Mouse (Mus musculus): ENCODE data around the gene Frmd8. TPM values are rescaled to one million over a fixed set of nuclear protein-coding genes. Genes with fewer than 3 reads are reported as not detected.
"Not testable (repeated sequence)": the region's sequence is repeated elsewhere in the genome, so short reads cannot be mapped to it uniquely, and the experiment has no call there.

Gene Frmd8
- polyA plus RNA-seq, 1 experiment from 2014 or later = 44.6 TPM

DNA sequence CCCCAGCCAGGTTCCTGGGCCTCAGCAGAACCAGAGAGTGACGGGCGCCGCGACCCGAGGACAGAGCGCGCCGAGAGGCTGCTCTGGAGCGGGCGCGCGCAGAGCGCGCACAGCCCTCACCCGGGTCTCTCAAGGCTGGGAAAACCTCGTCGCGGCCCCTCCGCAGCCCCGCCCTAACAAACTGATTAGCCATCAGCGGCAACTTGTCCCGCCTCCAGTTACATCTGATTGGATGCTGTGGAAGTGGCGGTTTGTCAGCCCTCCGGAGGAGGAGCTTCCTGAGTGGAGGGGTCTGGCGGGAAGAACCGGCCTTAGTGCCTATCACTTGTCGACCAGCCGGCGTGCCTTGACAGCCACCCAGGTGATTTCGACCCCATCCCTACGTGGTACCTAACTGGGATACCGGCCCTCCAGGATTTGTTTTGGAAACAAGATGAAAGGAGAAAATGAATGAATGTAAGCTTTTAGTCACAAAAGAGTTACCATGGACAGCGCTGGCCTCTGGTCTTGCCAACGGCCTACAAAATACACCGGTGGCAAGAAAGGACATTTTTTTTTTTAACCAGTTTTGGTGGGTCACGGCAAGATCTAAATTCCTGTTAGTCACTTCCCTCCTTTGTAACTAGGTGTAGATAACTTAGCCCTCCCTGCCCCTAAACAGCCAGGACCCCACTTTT lies 19.1 kb upstream of the Frmd8 start, which contains the start of gene Tigd3:
Gene Tigd3 (minus strand): TSS at position 148 of the 677 bp plus-strand sequence.
- Histone ChIP-seq H3K4me3 (peak within 1 kb of the TSS; percentile 77), H3K27ac (replicated peaks) (peak within 1 kb of the TSS; percentile 92), H3K36me3 (replicated peaks) (peaks cover 63% of the 10 kb centered on the region), H3K9me3 (no peaks in the 10 kb centered on the region), H3K4me1 (peaks cover 32% of the 10 kb centered on the region), H3K27me3 (replicated peaks; ENCODE audit: low read depth, poor library complexity, severe bottlenecking) (0 out of 2 replicates have a peak, but pooled peaks cover 5% of the 10 kb centered on the region)
- peak; percentile 96 for DNase-seq (ENCODE audit: low spot score)
- 4% methylated on average over 36 of the region's 36 CpGs for WGBS

DNA sequence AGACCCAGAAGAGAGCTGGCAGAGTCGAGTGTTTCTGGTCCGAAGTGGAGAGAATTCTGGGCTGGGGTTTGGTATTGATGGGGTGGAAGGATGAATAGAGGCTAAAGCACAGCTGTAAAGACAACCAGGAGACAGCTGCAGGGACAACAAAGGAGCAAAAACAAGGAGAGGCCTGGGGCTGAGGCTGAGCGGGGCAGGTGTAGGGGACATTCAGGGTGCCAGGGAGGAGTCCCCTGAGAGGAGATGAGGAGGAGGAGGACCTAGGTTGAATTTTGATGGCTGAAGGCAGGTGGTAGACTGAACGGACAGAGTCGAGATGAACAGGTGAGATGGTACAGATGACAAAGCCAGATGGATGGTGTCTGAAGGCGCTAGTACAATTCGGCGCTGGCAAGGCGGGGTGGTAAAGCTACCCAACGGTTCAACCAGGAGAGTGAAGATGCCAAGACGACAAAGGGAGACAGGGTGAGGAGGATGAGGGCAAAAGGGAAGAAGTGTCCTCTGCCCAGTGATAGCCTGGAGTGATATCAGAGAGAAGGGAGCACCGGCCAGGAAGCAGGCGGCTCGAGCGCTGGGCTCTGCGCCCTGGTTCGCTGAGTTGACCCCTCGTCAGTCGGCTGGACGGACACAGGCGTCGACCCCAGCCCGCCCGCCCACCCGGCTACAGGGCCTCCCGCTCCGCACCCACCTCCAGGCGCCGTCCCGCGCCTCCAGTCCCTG lies 18.4 kb upstream of the Frmd8 start:
- H3K27ac ChIP-seq (replicated peaks) = peak overlapping the region; percentile 92
- DNase-seq (ENCODE audit: low spot score) = no peak
- peaks cover 58% of the 10 kb centered on the region for H3K36me3 ChIP-seq (replicated peaks)

DNA sequence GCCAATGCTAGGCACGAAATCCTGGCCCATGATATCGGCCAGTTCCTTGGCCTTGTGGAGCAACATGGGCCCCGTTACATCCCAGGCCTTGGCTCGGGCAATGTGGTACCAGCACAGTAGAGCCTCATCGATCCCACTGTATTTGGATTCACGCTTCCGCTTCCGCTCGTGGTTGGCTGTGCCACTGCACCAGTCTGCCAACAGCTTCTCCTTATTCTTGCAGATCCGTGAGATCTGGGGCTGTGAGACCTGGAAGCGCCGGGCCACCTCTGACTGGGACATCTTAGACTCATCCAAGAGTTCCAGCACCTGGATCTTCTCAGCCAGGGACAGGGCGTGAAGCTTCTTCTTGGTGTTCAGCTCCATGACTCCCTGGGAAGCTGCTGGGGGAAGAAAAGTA lies 17.7 kb upstream of the Frmd8 start:
- 0 out of 2 replicates have a peak, but pooled peaks cover 5% of the 10 kb centered on the region for H3K27me3 ChIP-seq (replicated peaks; ENCODE audit: low read depth, poor library complexity, severe bottlenecking)
- DNase-seq (ENCODE audit: low spot score) = no peak
- H3K9me3 ChIP-seq = no peaks in the 10 kb centered on the region
- H3K27ac ChIP-seq (replicated peaks) = 0 out of 2 replicates have a peak overlapping the region, but pooled peaks have one; percentile 92
- peak overlapping the region; percentile 77 for H3K4me3 ChIP-seq
- H3K4me1 ChIP-seq = peaks cover 32% of the 10 kb centered on the region
- peaks cover 51% of the 10 kb centered on the region for H3K36me3 ChIP-seq (replicated peaks)
- 95% methylated on average over 13 of the region's 13 CpGs for WGBS

More for the DNA sequence above, 18.4 kb upstream of the Frmd8 start:
- 10% methylated on average over 31 of the region's 31 CpGs for WGBS
- Histone ChIP-seq H3K9me3 (no peaks in the 10 kb centered on the region), H3K4me1 (peaks cover 32% of the 10 kb centered on the region), H3K27me3 (replicated peaks; ENCODE audit: low read depth, poor library complexity, severe bottlenecking) (0 out of 2 replicates have a peak, but pooled peaks cover 5% of the 10 kb centered on the region), H3K4me3 (peak overlapping the region; percentile 77)

DNA sequence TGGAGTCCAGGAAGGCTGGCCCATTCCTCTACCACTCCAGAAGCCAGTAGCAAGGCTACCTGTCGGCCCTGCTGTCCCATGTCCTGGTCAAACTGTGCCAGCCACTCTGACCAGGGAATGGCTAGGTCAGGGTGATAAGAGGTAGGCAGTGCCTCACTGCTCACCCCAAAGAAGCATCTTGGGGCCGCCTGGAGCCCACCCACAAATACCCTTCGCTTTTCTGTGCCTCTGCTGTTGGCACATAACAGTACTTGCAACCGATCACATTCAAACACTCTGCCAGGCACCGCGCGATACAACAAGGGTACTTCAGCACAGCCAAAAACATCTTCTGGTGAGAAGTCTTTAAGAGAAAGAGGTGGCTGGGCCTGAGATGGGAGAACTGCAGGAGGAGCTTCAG lies 17.2 kb upstream of the Frmd8 start:
- H3K27ac ChIP-seq (replicated peaks) = no peak overlapping the region
- H3K9me3 ChIP-seq = no peaks in the 10 kb centered on the region
- H3K36me3 ChIP-seq (replicated peaks) = peaks cover 47% of the 10 kb centered on the region
- DNase-seq (ENCODE audit: low spot score) = no peak
- H3K4me3 ChIP-seq = peak overlapping the region; percentile 77
- H3K27me3 ChIP-seq (replicated peaks; ENCODE audit: low read depth, poor library complexity, severe bottlenecking) = 0 out of 2 replicates have a peak, but pooled peaks cover 5% of the 10 kb centered on the region
- peaks cover 32% of the 10 kb centered on the region for H3K4me1 ChIP-seq
- 92% methylated on average over 7 of the region's 7 CpGs for WGBS

DNA sequence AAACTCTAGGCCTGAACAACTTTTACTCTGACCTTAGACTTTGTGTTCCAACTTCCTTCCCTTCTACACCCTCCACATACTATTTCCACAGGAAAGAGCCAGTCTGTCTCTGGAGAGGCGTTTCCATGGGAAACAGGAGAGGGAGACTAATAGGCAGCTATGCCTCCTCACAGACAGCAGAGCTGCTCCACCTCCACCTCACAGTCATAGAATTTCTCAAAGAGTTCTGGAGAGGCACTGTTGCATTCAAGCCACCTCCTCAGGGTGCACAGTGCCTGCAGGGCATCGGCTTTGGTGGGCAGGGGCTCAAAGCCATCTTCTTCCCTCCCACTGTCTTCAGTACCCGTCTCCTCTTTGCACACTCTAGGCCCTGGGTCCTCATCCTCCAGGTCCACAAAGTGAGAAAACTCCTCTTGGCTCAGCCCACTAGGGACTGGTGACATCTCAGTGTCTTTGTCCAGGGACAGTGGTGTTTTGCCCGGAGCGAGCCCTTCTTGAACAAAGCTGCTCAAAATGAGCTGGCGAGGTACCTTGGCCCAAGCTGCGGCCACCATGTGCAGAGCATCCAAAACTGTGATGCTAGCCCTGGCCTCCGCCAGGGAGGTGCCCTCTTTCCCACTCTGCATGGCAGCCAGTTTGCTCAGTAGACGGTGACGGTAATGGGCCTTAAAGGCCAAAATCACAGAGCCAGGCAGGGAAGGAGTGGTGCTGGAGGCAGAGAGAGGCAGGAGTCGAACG lies 16.6 kb upstream of the Frmd8 start:
- Histone ChIP-seq H3K9me3 (no peaks in the 10 kb centered on the region), H3K4me3 (0 out of 2 replicates have a peak overlapping the region, but pooled peaks have one; percentile 13), H3K36me3 (replicated peaks) (peaks cover 41% of the 10 kb centered on the region), H3K27ac (replicated peaks) (no peak overlapping the region), H3K4me1 (peaks cover 32% of the 10 kb centered on the region), H3K27me3 (replicated peaks; ENCODE audit: low read depth, poor library complexity, severe bottlenecking) (0 out of 2 replicates have a peak, but pooled peaks cover 5% of the 10 kb centered on the region)
- 93% methylated on average over 12 of the region's 12 CpGs for WGBS
- DNase-seq (ENCODE audit: low spot score) = no peak

DNA sequence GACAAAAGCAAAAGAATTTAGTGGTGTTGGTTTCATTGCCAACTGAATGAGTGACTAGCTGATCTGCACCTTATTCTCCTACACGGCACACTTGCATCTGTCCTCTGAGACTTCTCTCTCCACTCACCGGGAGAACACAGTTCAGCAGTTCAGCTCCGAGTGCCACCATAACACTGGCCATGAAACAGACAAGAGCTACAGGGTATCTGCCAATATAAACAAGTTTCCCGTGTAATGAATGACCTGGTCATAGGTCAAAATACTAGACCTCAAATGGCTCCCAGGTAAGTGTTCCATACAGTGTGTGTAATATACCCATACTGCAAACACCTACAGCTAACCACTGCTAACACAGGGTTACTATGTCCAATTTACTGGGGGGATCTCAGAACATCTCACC lies 14.1 kb upstream of the Frmd8 start:
- Histone ChIP-seq H3K4me1 (peaks cover 26% of the 10 kb centered on the region), H3K9me3 (no peaks in the 10 kb centered on the region), H3K27ac (replicated peaks) (no peak overlapping the region), H3K4me3 (no peak overlapping the region), H3K36me3 (replicated peaks) (peaks cover 20% of the 10 kb centered on the region), H3K27me3 (replicated peaks; ENCODE audit: low read depth, poor library complexity, severe bottlenecking) (0 out of 2 replicates have a peak, but pooled peaks cover 5% of the 10 kb centered on the region)
- 74% methylated on average over 4 of the region's 4 CpGs for WGBS
- no peak for DNase-seq (ENCODE audit: low spot score)

DNA sequence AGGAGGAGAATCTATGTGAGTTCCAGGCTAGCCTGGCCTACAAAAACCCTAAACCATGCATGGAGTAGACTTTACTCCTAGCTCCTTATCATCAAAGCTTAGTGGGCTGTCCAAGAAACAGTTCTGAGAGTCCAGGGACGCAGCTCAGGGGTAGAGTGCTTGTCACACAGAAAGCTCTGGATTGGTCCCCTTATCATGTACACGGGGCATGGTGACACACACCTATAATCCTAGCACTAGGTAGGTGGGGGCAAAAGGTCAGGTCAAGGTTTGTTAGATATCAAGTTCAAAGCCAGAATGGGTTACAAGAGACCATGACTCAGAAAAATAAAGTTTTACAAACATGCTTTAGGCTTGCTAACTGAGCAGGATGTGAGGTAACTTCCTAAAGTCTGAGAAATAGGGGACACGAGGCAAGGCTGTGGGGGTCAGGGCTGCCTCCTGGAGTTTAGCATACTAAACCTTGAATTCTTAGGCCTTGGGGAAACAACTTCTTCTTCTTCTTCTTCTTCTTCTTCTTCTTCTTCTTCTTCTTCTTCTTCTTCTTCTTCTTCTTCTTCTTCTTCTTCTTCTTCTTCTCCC lies 12.3 kb upstream of the Frmd8 start:
- Histone ChIP-seq H3K4me3 (no peak overlapping the region), H3K36me3 (replicated peaks) (peaks cover 15% of the 10 kb centered on the region), H3K9me3 (no peaks in the 10 kb centered on the region), H3K27ac (replicated peaks) (no peak overlapping the region), H3K27me3 (replicated peaks; ENCODE audit: low read depth, poor library complexity, severe bottlenecking) (no peaks in the 10 kb centered on the region), H3K4me1 (peaks cover 7% of the 10 kb centered on the region)
- DNase-seq (ENCODE audit: low spot score) = no peak
- 79% methylated on average over 3 of the region's 3 CpGs for WGBS

DNA sequence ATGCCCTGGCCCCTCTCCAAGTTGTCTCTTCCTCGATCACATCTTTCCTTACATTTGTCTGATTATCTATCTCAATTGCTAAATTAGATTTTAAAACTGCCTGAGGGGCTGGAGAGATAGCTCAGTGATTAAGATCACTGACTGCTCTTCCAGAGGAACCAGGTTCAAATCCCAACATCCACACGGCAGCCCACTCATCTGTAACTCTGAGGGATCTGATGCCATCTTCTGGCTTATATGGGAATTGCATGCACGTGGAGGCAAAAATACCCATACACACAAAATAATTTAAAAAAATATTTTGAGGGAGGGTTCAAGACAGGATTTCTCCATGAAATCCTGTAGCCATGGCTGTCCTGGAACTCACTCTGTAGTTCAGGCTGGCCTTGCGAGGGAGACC lies 10.8 kb upstream of the Frmd8 start:
- no peaks in the 10 kb centered on the region for H3K4me1 ChIP-seq
- H3K27me3 ChIP-seq (replicated peaks; ENCODE audit: low read depth, poor library complexity, severe bottlenecking) = no peaks in the 10 kb centered on the region
- no peak overlapping the region for H3K4me3 ChIP-seq
- peaks cover 4% of the 10 kb centered on the region; the same call in 1 of the 2 replicates for H3K36me3 ChIP-seq (replicated peaks)
- no peak for DNase-seq (ENCODE audit: low spot score)
- 62% methylated on average over 4 of the region's 4 CpGs for WGBS
- no peak overlapping the region for H3K27ac ChIP-seq (replicated peaks)
- no peaks in the 10 kb centered on the region for H3K9me3 ChIP-seq

DNA sequence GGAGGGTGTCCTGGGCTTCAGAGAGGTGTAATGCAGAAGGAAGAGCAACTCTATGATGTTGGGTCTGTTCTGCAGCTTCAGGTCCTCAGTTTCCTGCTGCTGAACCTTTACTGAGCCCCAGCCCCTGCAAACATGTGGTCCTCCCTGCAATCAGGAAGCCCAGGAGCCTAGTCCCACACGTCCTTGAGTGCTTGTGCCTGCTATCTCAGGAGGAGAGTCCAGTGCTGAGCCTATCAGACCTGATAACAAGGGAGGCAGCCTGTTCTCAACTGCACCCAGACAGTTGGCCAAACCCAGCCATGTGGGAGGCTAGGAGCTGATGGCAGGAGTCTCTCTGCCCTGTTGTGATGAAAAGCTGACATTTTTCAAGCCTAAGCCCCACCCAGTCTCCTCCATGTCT lies 8.9 kb upstream of the Frmd8 start:
- Histone ChIP-seq H3K27ac (replicated peaks) (no peak overlapping the region), H3K4me1 (no peaks in the 10 kb centered on the region), H3K4me3 (no peak overlapping the region), H3K9me3 (no peaks in the 10 kb centered on the region), H3K36me3 (replicated peaks) (no peaks in the 10 kb centered on the region), H3K27me3 (replicated peaks; ENCODE audit: low read depth, poor library complexity, severe bottlenecking) (no peaks in the 10 kb centered on the region)
- WGBS = 71% methylated on average over 1 of the region's 1 CpGs
- DNase-seq (ENCODE audit: low spot score) = no peak

DNA sequence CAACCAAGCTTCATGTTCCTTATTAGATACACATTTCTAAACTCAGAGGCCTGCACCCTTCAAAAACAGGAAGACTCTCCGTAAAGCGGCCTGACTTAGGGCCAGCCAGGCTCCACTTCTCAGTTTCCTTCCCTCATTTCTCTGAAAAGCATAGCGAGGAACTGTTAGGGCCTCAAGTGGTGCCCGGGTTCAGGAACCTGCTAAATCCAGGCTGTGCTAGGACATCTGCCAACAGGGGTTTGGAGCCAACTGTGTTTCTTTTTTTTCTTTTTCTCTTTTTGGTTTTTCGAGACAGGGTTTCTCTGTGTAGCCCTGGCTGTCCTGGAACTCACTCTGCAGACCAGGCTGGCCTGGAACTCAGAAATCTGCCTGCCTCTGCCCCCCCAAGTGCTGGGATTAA lies 7.0 kb upstream of the Frmd8 start:
- not testable (repeated sequence) for H3K9me3 ChIP-seq; H3K4me3 ChIP-seq; DNase-seq (ENCODE audit: low spot score); H3K36me3 ChIP-seq (replicated peaks); H3K27ac ChIP-seq (replicated peaks); H3K27me3 ChIP-seq (replicated peaks; ENCODE audit: low read depth, poor library complexity, severe bottlenecking)
- 88% methylated on average over 5 of the region's 5 CpGs for WGBS
- peaks cover 16% of the 10 kb centered on the region for H3K4me1 ChIP-seq

DNA sequence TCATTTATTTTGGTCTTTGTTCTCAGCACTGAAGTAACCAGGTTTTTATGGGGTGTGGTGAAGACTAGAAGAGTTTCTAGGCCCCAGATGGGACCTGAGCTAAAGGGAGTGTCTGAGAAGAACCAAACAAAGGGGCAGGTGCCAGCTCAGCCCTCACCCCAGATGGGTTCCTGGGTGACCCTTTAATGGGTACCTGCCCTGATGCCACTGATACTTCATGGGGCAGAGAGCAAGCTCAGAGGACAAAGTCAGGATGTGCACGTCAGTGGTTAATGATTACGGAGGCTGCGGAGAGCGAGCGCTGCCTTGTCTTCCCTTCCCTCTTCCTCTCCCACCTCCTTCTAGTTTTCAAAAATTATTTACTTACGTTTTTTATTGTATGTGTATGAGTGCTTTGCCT lies 6.1 kb upstream of the Frmd8 start:
- Histone ChIP-seq H3K4me1 (peaks cover 16% of the 10 kb centered on the region), H3K4me3 (no peak overlapping the region), H3K9me3 (no peaks in the 10 kb centered on the region), H3K27me3 (replicated peaks; ENCODE audit: low read depth, poor library complexity, severe bottlenecking) (no peaks in the 10 kb centered on the region), H3K36me3 (replicated peaks) (no peaks in the 10 kb centered on the region), H3K27ac (replicated peaks) (no peak overlapping the region)
- 92% methylated on average over 6 of the region's 6 CpGs for WGBS
- no peak for DNase-seq (ENCODE audit: low spot score)

DNA sequence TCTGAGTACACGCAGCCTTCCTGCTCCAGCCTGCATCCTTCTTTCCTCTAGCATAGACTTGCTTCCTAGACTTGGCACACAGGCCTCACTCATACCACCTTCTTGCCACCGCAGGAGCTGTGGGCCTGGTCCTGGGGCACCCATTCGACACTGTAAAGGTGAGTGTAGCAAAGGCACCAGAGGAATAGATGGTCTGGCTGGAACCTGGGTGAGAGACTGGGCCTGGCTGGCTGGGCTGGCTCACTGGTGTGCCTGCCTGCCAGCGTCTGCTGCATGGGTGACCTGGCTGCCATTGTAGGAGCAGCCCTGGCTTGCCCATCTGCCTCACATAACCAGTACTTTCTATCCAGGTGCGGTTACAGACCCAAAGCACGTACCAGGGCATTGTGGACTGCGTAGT lies 4.7 kb upstream of the Frmd8 start:
- WGBS = 89% methylated on average over 7 of the region's 7 CpGs
- H3K27ac ChIP-seq (replicated peaks) = no peak overlapping the region
- peaks cover 23% of the 10 kb centered on the region for H3K4me1 ChIP-seq
- DNase-seq (ENCODE audit: low spot score) = no peak
- H3K36me3 ChIP-seq (replicated peaks) = no peaks in the 10 kb centered on the region
- H3K27me3 ChIP-seq (replicated peaks; ENCODE audit: low read depth, poor library complexity, severe bottlenecking) = no peaks in the 10 kb centered on the region
- H3K9me3 ChIP-seq = no peaks in the 10 kb centered on the region
- H3K4me3 ChIP-seq = no peak overlapping the region
